Mouse (Mus musculus): ENCODE measurements around the gene Lrig2.
"Not testable (repeated sequence)": the region's sequence is repeated elsewhere in the genome, so short reads cannot be mapped to it uniquely, and the experiment has no call there.

The Lrig2 gene

DNA sequence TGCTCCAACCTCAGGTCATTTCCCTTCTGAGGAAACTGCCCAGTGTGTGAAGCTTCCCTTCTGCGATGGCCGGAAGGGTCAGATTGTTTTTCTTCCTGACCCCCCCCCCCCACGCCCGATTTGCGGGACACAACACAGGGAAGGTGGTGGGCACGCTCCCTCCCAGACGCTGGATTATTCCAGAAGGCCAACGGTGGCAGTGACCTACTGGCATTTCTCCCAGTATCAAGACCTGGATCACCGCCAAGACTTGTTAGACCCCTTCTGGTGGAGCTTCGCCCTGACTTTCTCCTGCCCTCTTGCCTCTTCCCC is 79.9 kb downstream of the Lrig2 start:
- no peak for DNase-seq (ENCODE audit: low read depth, low spot score)
- Histone ChIP-seq H3K36me3 (ENCODE audit: control insufficient read depth, insufficient read depth, low read length, poor library complexity, severe bottlenecking) (no peaks in the 10 kb centered on the region), H3K27me3 (ENCODE audit: control insufficient read depth, insufficient read depth, low read length, poor library complexity, severe bottlenecking) (no peaks in the 10 kb centered on the region)

DNA sequence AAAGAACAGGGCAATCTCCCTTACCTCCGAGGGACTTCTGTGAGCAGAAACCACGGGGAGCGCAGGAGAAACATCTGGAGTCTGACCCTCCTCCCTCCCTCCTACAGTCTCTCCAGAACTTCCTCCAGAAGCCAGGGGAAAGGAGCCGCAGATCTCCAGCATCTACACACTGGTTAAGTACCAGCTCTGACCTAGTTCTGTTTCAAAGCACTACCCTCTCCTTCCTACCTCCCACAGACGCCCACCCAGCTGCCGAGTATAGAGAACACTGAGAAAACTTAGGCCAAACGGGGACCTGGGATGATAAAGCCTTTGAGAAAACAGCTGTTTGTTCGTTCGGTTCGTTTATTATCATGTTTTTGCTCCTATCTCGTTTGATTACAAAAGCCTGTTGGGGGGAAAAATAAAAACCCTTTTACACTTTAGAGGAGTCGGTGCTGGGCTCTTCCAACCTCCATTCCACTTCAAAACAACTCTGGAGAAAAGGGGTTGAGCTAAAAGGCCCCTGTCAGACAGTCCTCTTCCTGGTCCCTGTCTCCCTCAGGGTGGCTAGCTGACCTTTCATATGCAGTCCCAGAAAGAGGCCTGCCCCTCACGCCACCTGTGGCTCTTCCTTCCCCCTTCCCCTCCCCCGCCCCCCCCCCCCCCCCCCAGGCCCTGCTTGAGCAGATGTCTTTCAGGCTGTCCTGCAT is 80.4 kb downstream of the Lrig2 start:
- Histone ChIP-seq H3K27me3 (ENCODE audit: control insufficient read depth, insufficient read depth, low read length, poor library complexity, severe bottlenecking) (no peaks in the 10 kb centered on the region), H3K36me3 (ENCODE audit: control insufficient read depth, insufficient read depth, low read length, poor library complexity, severe bottlenecking) (no peaks in the 10 kb centered on the region)
- DNase-seq (ENCODE audit: low read depth, low spot score) = no peak

DNA sequence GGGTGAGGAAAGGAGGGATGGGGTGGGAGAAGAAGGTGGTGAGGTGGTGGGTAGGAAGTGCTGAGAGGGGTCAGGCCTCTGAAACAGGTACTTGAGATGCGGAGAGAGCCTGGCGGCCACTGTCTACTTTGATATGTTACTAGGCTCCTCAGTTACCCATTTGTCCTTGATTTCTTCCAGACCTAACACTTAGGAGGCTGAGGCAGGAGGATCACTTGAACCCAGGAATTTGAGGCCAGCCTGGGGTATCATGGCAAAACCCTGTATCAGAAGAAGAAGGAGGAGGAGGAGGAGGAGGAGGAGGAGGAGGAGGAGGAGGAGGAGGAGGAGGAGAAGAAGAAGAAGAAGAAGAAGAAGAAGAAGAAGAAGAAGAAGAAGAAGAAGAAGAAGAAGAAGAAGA is 84.4 kb downstream of the Lrig2 start:
- DNase-seq (ENCODE audit: low read depth, low spot score); H3K36me3 ChIP-seq (ENCODE audit: control insufficient read depth, insufficient read depth, low read length, poor library complexity, severe bottlenecking); H3K27me3 ChIP-seq (ENCODE audit: control insufficient read depth, insufficient read depth, low read length, poor library complexity, severe bottlenecking): not testable (repeated sequence)

DNA sequence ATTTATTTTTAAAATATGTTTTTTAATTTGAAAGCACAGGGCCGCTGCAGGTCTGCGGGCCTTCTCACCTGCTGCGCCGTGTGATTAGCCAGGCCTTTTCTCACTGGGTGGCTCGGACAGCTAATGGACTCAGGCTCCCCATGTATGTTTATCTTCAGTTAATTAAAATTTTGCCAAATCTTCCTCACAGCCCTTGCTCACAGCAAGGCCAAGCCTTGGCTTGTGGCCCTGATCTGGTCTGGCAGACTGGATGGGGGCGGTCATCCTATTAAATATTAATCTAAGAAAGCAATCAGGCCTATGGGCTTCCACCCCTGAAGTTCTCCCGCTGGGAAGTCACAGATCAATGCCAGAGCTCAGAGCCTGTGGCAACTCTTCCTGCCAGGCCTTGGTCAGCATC is 87.4 kb downstream of the Lrig2 start:
- H3K27me3 ChIP-seq (ENCODE audit: control insufficient read depth, insufficient read depth, low read length, poor library complexity, severe bottlenecking) = no peaks in the 10 kb centered on the region
- H3K36me3 ChIP-seq (ENCODE audit: control insufficient read depth, insufficient read depth, low read length, poor library complexity, severe bottlenecking) = no peaks in the 10 kb centered on the region
- no peak for DNase-seq (ENCODE audit: low read depth, low spot score)

DNA sequence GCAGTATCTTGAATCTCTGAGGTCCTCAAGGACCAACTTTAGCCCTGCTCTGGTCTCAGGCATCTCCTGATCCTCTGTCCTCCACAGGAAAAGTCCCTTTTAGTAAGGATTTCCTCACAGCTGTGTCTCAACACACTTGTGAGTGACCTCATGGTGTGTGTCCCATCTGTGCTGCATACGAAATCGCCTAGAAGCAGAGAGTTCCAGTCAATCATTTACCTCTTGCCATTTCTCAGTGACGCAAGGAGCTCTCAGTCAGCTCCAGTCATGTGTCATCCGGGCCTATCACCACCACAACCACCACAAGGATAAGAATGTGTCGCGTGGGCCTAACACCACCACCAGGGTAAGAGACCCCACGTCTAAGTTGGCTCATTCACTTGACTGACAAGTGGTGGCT is 90.8 kb downstream of the Lrig2 start:
- no peak for DNase-seq (ENCODE audit: low read depth, low spot score)
- Histone ChIP-seq H3K27me3 (ENCODE audit: control insufficient read depth, insufficient read depth, low read length, poor library complexity, severe bottlenecking) (no peaks in the 10 kb centered on the region), H3K36me3 (ENCODE audit: control insufficient read depth, insufficient read depth, low read length, poor library complexity, severe bottlenecking) (no peaks in the 10 kb centered on the region)

DNA sequence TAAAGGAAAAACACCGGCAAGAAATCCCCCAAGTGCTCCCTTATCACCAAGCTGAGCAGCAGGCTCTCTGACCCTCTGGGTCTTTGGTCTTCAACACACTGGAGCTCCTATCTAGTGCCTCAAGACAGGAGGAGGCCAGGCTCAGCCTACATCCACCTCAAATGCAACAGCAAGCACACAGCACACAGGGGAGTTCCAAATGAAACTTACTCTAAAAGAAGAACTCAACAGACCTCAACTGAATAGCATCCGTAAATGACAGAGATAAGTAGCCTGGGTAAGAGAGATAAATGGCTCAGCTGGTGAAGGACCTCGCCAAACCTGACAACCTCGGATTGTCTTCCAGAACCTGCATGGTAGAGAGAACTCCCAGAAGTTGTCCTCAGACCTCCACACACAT is 91.7 kb downstream of the Lrig2 start:
- no peak for DNase-seq (ENCODE audit: low read depth, low spot score)
- no peaks in the 10 kb centered on the region for H3K36me3 ChIP-seq (ENCODE audit: control insufficient read depth, insufficient read depth, low read length, poor library complexity, severe bottlenecking)
- no peaks in the 10 kb centered on the region for H3K27me3 ChIP-seq (ENCODE audit: control insufficient read depth, insufficient read depth, low read length, poor library complexity, severe bottlenecking)

DNA sequence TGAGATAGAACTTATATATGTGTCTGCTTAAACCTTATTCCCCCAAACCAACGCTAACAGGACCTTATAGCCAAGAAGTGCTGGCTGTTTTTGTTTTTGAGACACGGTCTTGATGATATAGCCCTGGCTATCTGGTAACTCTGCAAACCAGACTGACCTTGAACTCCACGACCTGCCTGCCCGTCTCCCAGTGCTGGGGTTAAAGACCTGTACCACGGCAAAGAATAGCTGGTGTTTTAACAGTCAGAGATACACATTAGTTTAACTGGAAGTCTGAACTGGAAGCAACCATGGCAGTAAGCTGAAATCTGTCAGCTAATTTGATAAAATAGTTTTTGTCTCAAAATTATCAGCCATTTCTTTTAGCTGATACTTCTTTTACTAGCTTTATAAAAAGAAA is 94.9 kb downstream of the Lrig2 start:
- Histone ChIP-seq H3K36me3 (ENCODE audit: control insufficient read depth, insufficient read depth, low read length, poor library complexity, severe bottlenecking) (no peaks in the 10 kb centered on the region), H3K27me3 (ENCODE audit: control insufficient read depth, insufficient read depth, low read length, poor library complexity, severe bottlenecking) (no peaks in the 10 kb centered on the region)
- DNase-seq (ENCODE audit: low read depth, low spot score) = no peak

DNA sequence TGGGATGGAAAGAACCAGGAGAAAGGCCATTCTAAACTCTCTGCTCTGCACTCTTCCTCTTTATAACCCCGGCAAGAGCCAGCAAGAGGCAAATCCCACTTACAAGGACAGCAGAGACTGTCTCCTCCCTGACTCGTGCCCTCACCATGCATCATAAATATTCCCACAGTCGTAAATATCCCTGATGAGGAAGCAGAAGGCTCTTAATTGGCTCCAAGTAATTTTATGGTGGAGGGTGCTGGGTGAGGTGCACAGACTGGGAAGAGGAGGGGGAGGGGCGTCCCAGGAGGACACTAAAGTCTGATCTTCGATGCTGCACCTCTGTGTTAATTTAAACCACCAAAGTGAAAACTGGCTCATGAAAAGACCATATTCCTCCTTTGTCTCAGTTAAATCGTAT is 99.2 kb downstream of the Lrig2 start:
- Histone ChIP-seq H3K27me3 (ENCODE audit: control insufficient read depth, insufficient read depth, low read length, poor library complexity, severe bottlenecking) (no peaks in the 10 kb centered on the region), H3K36me3 (ENCODE audit: control insufficient read depth, insufficient read depth, low read length, poor library complexity, severe bottlenecking) (no peaks in the 10 kb centered on the region)
- DNase-seq (ENCODE audit: low read depth, low spot score) = no peak

DNA sequence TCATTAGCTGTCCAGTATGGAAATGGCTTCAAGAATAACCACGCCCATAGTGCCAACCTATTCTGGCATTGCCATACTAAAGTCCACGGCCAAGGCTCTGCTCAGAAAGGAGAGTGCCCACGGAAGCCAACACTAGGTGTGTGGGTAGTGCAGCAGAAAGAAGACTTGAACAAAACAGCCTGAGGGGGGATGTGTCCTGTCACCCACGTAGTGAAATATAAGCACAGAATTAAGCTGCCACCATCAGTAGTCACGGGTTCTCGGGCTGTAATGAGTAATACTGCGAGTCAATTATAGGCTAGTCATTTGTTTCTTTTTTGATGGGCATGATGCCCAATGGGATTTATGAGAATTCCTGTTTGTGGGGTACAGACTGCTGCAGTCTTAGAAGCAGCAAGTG is 104.2 kb downstream of the Lrig2 start:
- DNase-seq (ENCODE audit: low read depth, low spot score) = no peak
- no peaks in the 10 kb centered on the region for H3K27me3 ChIP-seq (ENCODE audit: control insufficient read depth, insufficient read depth, low read length, poor library complexity, severe bottlenecking)
- H3K36me3 ChIP-seq (ENCODE audit: control insufficient read depth, insufficient read depth, low read length, poor library complexity, severe bottlenecking) = no peaks in the 10 kb centered on the region

DNA sequence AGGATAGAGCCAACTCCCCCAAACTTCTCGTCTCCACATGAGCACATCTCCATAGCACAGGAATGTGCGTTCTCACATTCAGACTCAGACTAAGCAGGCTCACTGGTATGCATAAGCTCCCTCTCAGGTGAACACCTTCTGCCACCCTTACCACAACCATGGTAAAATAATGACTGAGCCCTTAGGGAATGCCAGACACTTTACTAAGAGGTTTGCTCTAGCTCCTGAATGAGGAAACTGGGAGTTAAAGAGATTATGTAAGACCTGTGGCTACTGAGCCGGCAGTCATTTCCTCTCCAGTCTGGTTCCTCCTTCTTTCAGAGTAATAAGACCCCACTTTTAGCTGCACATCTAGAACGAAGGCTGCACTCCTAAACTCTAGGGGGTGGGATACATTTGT is 108.1 kb downstream of the Lrig2 start:
- H3K27me3 ChIP-seq (ENCODE audit: control insufficient read depth, insufficient read depth, low read length, poor library complexity, severe bottlenecking) = no peaks in the 10 kb centered on the region
- H3K36me3 ChIP-seq (ENCODE audit: control insufficient read depth, insufficient read depth, low read length, poor library complexity, severe bottlenecking) = no peaks in the 10 kb centered on the region
- no peak for DNase-seq (ENCODE audit: low read depth, low spot score)

DNA sequence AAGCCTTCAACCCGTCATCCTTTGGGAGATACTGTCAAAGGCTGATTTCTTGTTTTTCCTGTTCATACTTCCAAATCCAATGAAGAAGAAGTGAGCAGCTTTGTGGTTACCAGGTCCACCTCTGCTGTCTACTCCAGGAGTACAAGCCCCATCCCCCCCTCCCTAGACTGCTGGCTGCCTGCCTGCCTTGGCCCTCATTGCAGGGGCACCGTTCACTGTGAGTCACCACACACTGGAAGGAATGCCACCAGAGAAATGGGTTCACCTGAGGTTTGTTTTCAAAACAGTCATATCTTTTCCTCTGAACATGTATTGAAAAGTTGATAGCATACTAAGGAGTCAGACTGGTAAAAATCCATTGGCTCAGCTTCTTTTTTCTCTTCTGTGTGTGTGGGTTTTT is 110.5 kb downstream of the Lrig2 start:
- no peak for DNase-seq (ENCODE audit: low read depth, low spot score)
- Histone ChIP-seq H3K27me3 (ENCODE audit: control insufficient read depth, insufficient read depth, low read length, poor library complexity, severe bottlenecking) (no peaks in the 10 kb centered on the region), H3K36me3 (ENCODE audit: control insufficient read depth, insufficient read depth, low read length, poor library complexity, severe bottlenecking) (no peaks in the 10 kb centered on the region)

DNA sequence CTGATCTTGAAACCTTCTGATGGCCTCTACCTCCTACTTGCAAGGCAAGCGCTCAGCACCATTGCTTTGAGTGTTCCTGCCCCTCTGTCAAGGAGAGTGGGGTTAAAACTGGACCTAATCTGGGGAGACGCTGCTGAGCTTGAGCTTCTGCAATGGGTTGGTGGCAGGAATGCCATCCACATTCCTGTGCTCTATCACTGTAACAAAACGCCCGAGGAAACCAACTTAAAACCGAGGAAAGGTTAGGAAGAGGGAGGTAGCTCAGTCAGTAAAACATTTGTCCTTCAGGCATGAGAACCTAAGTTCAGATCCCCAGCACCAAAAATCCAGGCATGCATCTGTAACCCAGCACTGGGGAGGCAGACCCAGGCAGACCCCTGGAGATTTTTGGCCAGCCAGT is 111.6 kb downstream of the Lrig2 start:
- H3K36me3 ChIP-seq (ENCODE audit: control insufficient read depth, insufficient read depth, low read length, poor library complexity, severe bottlenecking) = no peaks in the 10 kb centered on the region
- no peak for DNase-seq (ENCODE audit: low read depth, low spot score)
- H3K27me3 ChIP-seq (ENCODE audit: control insufficient read depth, insufficient read depth, low read length, poor library complexity, severe bottlenecking) = no peaks in the 10 kb centered on the region

DNA sequence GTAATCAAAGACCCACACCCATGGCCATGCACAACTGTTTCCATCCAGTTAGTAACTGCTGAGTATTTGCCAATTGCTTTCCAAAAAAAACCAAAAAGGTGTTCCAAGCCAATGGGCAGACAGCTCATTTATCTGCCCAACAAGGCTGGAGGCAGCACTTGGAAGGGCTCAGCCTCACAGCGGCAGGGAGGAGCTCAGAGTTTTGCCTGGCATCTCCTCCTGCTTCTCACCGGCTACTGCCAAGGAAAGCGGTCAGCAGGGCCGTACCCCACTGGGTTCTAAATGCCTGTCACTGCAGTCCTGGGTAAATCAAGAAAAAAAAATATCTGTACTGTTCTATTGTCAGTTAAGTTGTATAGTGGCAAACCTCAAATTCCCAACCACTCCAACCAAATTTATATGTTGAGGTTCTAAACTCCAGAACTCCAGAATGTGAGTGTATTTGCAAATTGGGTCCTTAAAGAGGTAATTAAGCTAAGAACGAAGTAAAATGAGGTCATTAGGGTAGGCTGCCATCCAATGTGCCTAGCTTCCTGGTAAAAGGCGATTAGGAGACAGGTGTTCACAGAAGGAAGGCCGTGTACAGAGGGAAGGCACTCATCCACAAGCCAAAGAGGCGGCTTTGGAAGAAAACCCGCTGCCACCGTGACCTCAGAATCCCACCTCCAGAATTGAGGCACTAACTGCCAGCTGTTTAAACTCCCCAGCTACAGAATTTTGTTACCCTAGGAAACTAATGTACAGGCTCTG is 112.2 kb downstream of the Lrig2 start:
- no peaks in the 10 kb centered on the region for H3K36me3 ChIP-seq (ENCODE audit: control insufficient read depth, insufficient read depth, low read length, poor library complexity, severe bottlenecking)
- DNase-seq (ENCODE audit: low read depth, low spot score) = no peak
- H3K27me3 ChIP-seq (ENCODE audit: control insufficient read depth, insufficient read depth, low read length, poor library complexity, severe bottlenecking) = no peaks in the 10 kb centered on the region

DNA sequence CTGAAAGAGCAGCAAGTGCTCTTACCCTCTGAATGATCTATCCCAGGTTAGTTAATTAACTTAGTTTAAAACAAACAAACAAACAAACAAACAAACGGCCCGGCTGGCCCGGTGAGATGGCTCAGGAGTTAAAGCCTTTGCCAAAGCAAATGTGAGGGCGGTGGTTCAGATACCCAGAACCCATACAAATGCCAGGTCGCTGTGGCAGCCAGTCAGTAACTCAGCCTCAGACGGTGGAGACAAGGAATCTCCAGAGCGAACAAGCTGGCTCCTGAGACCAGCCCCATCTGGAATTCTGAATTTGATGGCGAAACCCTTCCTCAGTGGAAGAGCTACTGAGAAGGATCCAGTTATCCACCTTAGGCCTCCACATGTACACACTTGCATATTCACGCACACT is 114.4 kb downstream of the Lrig2 start:
- H3K27me3 ChIP-seq (ENCODE audit: control insufficient read depth, insufficient read depth, low read length, poor library complexity, severe bottlenecking) = no peaks in the 10 kb centered on the region
- no peak for DNase-seq (ENCODE audit: low read depth, low spot score)
- no peaks in the 10 kb centered on the region for H3K36me3 ChIP-seq (ENCODE audit: control insufficient read depth, insufficient read depth, low read length, poor library complexity, severe bottlenecking)

DNA sequence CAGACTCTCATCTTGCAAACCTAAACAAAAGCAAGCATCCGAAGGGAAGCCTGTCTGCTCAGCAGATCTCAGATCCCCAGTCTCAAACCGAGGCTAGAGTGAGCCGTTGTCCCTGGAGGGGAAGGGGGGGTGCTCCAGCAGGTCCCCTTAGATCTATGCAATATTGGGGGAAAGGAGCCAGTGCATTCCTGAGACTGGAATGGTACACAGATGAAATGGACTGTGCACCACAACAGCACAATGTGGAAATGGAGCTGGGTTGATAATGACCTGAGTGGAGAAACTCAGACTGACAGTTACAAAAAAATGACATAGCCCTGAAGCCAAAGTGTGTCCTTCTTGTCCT is 115.0 kb downstream of the Lrig2 start:
- DNase-seq (ENCODE audit: low read depth, low spot score) = no peak
- no peaks in the 10 kb centered on the region; the same call in 1 of the 2 replicates for H3K27me3 ChIP-seq (ENCODE audit: control insufficient read depth, insufficient read depth, low read length, poor library complexity, severe bottlenecking)
- H3K36me3 ChIP-seq (ENCODE audit: control insufficient read depth, insufficient read depth, low read length, poor library complexity, severe bottlenecking) = no peaks in the 10 kb centered on the region
